Mouse (Mus musculus) forebrain, postnatal 0 days (tissue): ENCODE measurements around the gene Usf2. TPM values are rescaled to one million over a fixed set of nuclear protein-coding genes. Genes with fewer than 3 reads are reported as not detected.
"Not testable (repeated sequence)": the region's sequence is repeated elsewhere in the genome, so short reads cannot be mapped to it uniquely, and the experiment has no call there.

Experiments
- ATAC-seq: fragments of 200-750 bp; cut with Nextera tagmentation; 2 replicates; pipeline ENCODE4 v1.8.0; 2017; ENCODE audit warnings: mild to moderate bottlenecking, moderate library complexity
- DNase-seq: peaks from one replicate; pipeline ENCODE4 v3.0.0-alpha.2; 2015
- H3K27ac ChIP-seq: fragments of 300-500 bp; sonication (generic); 2 replicates; pipeline ENCODE4 v1.5.1; 2014; ENCODE audit warnings: low read depth, mild to moderate bottlenecking, antibody characterized with exemption, low read length, moderate library complexity, mixed read lengths
- H3K27me3 ChIP-seq: fragments of 300-500 bp; sonication (generic); 2 replicates; pipeline ENCODE4 v1.6.1; 2014; ENCODE audit warnings: mild to moderate bottlenecking, low read length, mixed read lengths; ENCODE audit not compliant: insufficient read depth
- H3K36me3 ChIP-seq: fragments of 300-500 bp; sonication (generic); 2 replicates; pipeline ENCODE4 v1.6.1; 2014; ENCODE audit warnings: mild to moderate bottlenecking, moderate library complexity; ENCODE audit not compliant: insufficient read depth
- H3K4me1 ChIP-seq: fragments of 300-500 bp; sonication (generic); 2 replicates; pipeline ENCODE4 v1.6.1; 2014; ENCODE audit warnings: antibody characterized with exemption; ENCODE audit not compliant: insufficient read depth
- H3K4me2 ChIP-seq: fragments of 300-500 bp; sonication (generic); 2 replicates; pipeline ENCODE4 v1.6.1; 2014; ENCODE audit warnings: low read depth, mild to moderate bottlenecking, moderate library complexity
- H3K4me3 ChIP-seq: fragments of 300-500 bp; sonication (generic); 2 replicates; pipeline ENCODE4 v1.5.1; 2014; ENCODE audit warnings: low read depth, low read length, mixed read lengths
- H3K9ac ChIP-seq: fragments of 300-500 bp; sonication (generic); 2 replicates; pipeline ENCODE4 v1.6.1; 2014; ENCODE audit warnings: mild to moderate bottlenecking
- H3K9me3 ChIP-seq: fragments of 300-500 bp; sonication (generic); 2 replicates; pipeline ENCODE4 v1.6.1; 2016; ENCODE audit warnings: low read length
- CTCF ChIP-seq: sonication (generic); IDR thresholded peaks from 2 replicates; pipeline ENCODE4 v1.5.1; 2016; ENCODE audit warnings: antibody characterized with exemption, control low read depth, low read depth
- WGBS: fragments of 180-500 bp; shearing (Covaris S2); extraction: QIAGEN DNeasy Blood & Tissue Kit; methylation state at CpG from one replicate; pipeline ENCODE4 v1.1.7; 2014; 5-methylcytosine and 5-hydroxymethylcytosine counted together
- polyA plus RNA-seq: library from polyadenylated mRNA; unstranded; fragments of >200 nt; fragmentation: Nextera tagmentation; extraction: Ambion mirVana; gene quantifications from 2 replicates; pipeline ENCODE4 v1.2.1, GENCODE M21; 2015
- total RNA-seq: library from RNA; depleted of rRNA; stranded (reverse); fragments of >200 nt; gene quantifications from 2 replicates; pipeline ENCODE4 v1.2.3, GENCODE M21; 2014

Gene Usf2
- total and polyA plus RNA-seq, 2 experiments from 2014 or later: 22.6 to 81.4 TPM

DNA sequence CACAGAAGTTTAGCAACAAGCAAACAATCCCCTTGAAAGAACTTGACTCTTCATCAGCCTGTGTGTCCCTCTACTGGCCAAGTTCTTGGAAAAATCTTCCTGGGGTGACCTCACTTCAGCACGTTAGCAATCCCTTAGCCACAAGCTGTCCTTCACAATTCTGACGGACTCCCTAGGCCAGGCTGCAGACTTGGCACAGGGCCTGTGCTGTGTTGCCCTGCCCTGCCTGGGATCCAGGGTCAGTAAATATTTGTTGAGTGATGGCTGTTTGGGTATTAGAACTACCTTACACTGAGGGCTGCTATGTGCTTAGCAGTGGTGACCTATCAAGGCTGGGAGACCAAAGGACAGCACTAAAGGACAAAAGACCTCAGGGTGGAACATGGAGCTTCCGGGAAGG lies 2.6 kb downstream of the Usf2 start:
- DNase-seq: no peak
- TF ChIP-seq CTCF: no peak
- Histone ChIP-seq H3K4me2 (no peak overlapping the region), H3K36me3 (peaks cover 48% of the 10 kb centered on the region), H3K9me3 (no peaks in the 10 kb centered on the region), H3K27ac (no peak overlapping the region), H3K4me1 (peaks cover 15% of the 10 kb centered on the region), H3K27me3 (no peaks in the 10 kb centered on the region), H3K9ac (no peak overlapping the region), H3K4me3 (no peak overlapping the region)
- ATAC-seq: no peak
- WGBS: 78% methylated on average over 3 of the region's 3 CpGs

DNA sequence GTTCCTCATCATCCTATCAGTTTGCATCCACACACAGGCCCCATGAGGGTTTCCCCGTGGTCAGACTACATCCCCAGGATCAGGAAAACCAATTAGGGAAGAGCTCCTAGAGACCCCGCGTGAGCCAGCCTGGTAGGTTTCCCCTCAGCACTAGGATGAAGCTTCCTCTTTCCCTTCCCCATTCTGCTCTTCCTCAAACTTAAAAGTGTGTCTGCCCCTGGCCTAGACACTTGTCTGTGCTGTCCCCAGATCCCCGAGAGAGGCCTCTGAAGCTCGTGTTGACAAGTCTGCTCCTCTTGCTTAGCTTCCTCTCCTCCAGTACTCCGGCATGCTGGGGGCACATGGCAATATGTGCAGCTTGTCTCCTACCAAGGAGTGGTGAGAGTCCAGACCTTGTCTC lies 3.1 kb downstream of the Usf2 start:
- no peaks in the 10 kb centered on the region for H3K9me3 ChIP-seq
- H3K27ac ChIP-seq: no peak overlapping the region
- no peak for TF ChIP-seq CTCF
- DNase-seq: no peak
- peaks cover 51% of the 10 kb centered on the region for H3K36me3 ChIP-seq
- ATAC-seq: no peak
- H3K27me3 ChIP-seq: no peaks in the 10 kb centered on the region
- no peak overlapping the region for H3K4me2 ChIP-seq
- 88% methylated on average over 6 of the region's 6 CpGs for WGBS
- H3K9ac ChIP-seq: no peak overlapping the region
- peaks cover 13% of the 10 kb centered on the region for H3K4me1 ChIP-seq
- no peak overlapping the region for H3K4me3 ChIP-seq

DNA sequence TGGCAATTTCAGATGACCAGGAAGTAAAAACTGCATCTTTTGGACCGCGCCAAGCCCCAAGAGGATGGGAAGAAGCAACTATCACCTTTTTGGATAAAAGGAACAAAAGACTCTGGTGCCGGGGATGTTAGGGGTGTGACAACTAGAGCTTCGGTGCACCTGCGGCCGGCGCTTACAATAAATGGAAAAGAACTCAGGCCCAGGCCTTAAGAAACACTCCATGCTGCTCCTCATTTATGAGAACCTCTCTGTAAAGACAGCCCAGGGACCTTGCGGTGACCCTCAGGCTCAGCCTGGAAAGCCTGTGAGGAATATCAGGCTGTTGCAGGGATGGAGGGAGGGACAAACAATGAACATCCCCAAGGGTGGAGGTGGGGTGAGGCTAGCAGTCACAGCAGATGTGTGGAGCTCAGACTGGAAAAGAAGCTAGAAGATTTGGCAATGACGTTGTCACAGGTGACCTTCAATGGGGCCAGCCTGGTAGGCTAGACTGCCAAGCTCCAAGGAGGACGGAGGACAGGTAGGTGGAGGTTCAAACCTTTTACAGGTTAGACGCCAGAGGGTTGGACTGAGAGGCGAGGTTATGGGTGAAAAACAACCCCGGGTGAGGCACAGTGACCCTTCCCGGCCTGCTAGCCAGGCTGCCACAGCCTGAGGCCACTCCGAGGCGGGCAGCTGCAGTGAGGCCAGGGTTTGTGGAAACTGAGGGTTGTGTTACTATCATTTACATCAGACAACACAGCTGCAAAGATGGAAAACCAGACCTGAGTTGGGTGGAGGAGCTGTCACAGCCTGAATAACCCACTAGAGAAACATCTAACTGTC lies 4.0 kb downstream of the Usf2 start:
- TF ChIP-seq CTCF: no peak
- DNase-seq (no peak), ATAC-seq (no peak)
- Histone ChIP-seq H3K36me3 (peaks cover 51% of the 10 kb centered on the region), H3K27me3 (no peaks in the 10 kb centered on the region), H3K9me3 (no peaks in the 10 kb centered on the region), H3K4me3 (no peak overlapping the region), H3K4me1 (peaks cover 6% of the 10 kb centered on the region; the same call in 1 of the 2 replicates), H3K4me2 (no peak overlapping the region), H3K27ac (no peak overlapping the region), H3K9ac (no peak overlapping the region)
- 93% methylated on average over 16 of the region's 16 CpGs for whole genome bisulfite sequencing

DNA sequence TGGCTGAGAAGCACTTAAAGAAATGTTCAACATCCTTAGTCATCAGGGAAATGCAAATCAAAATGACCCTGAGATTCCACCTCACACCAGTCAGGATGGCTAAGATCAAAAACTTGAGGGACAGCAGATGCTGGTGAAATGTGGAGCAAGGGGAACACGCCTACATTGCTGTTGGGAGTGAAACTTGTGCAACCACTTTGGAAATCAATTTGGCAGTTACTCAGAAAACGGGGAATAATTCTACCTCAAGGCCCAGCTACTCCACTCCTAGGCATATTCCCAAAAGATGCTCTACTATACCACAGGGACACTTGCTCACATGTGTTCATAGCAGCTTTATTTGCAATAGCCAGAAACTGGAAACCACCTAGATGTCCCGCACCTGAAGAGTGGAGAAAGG lies 6.7 kb downstream of the Usf2 start:
- not testable (repeated sequence) for H3K4me3 ChIP-seq, ATAC-seq, H3K27me3 ChIP-seq, H3K9ac ChIP-seq, H3K9me3 ChIP-seq, H3K4me1 ChIP-seq, H3K27ac ChIP-seq, H3K4me2 ChIP-seq, DNase-seq
- WGBS: 92% methylated on average over 3 of the region's 3 CpGs
- peaks cover 62% of the 10 kb centered on the region for H3K36me3 ChIP-seq

DNA sequence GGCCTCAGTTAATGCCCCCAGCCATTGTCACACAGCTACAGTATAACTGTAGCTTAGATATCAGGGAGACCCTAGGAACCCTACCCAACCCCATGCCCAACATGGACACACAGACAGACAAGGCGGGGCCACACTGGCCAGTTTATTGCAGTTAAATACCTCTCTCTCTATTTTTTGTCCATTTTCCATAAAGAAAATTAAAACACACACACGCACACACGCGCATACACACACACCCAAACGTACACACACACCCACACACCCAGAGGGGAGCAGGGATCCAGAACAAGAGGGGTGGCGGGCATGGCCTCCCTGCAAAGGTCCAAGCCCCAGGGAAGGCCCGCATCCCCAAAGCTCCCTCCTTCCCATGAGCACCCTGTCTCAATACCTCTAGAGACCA lies 10.7 kb downstream of the Usf2 start:
- no peaks in the 10 kb centered on the region for H3K4me1 ChIP-seq
- peaks cover 24% of the 10 kb centered on the region for H3K36me3 ChIP-seq
- no peaks in the 10 kb centered on the region for H3K9me3 ChIP-seq
- no peak for DNase-seq
- 95% methylated on average over 7 of the region's 7 CpGs for WGBS
- no peak for TF ChIP-seq CTCF
- no peak overlapping the region for H3K4me2 ChIP-seq
- H3K27me3 ChIP-seq: no peaks in the 10 kb centered on the region
- H3K4me3 ChIP-seq: no peak overlapping the region
- H3K27ac ChIP-seq: no peak overlapping the region
- ATAC-seq: no peak
- no peak overlapping the region for H3K9ac ChIP-seq

DNA sequence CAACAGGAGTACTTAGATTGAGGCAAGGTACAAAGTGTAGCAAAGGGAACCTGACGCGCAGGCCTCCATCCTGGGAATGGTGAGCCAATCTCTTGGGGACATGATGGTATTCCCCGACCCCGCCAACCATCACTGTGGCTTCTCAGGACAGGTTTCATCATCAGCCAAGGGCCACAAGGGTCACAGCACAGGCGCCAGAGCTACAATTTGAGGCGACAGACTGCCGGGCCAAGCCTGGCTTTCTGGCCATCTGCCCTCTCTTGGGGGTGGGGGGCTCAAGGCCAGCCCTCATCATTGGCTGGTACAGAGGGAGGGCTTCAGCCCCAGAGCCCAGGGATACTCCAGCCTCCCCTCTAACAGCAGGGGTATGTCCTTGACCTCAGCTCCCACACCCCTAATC lies 11.1 kb downstream of the Usf2 start:
- H3K4me3 ChIP-seq, DNase-seq, H3K27me3 ChIP-seq, H3K4me1 ChIP-seq, H3K4me2 ChIP-seq, H3K9ac ChIP-seq, H3K27ac ChIP-seq, H3K9me3 ChIP-seq, ATAC-seq: not testable (repeated sequence)
- peaks cover 20% of the 10 kb centered on the region for H3K36me3 ChIP-seq
- 89% methylated on average over 7 of the region's 7 CpGs for WGBS

DNA sequence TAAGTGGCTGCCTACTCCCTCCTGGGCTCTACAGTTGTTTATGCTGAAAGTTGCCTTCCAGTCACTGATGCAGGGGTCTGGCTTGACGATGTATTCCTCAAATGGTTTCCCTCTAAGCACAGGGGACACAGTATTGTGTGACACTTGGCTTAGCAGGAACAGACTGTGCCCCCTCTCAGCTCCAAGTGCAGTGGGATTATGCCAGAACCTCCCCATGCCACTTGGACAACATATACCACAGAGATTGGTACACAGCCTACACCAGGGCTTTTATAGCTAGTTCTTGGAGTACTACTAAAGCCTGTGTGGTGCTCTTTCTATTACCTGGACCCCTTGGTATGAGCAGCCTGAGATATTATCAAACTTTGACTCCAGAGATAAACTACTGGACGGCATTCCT lies 11.9 kb downstream of the Usf2 start:
- H3K4me1 ChIP-seq, H3K4me2 ChIP-seq, DNase-seq, H3K4me3 ChIP-seq, H3K9ac ChIP-seq, H3K27ac ChIP-seq, H3K9me3 ChIP-seq, H3K27me3 ChIP-seq: not testable (repeated sequence)
- peaks cover 19% of the 10 kb centered on the region for H3K36me3 ChIP-seq
- peak; percentile 40; the same call in 1 of the 2 replicates for ATAC-seq
- 66% methylated on average over 2 of the region's 2 CpGs for WGBS
